Mouse (Mus musculus) right cerebral cortex, postnatal 4 days (tissue): ENCODE data around the gene Car14.
"Not testable (repeated sequence)": the region's sequence is repeated elsewhere in the genome, so short reads cannot be mapped to it uniquely, and the experiment has no call there.

Source experiments
- DNase-seq: peaks from one replicate; pipeline ENCODE4 v3.0.0-alpha.2; 2022

Car14 gene

DNA sequence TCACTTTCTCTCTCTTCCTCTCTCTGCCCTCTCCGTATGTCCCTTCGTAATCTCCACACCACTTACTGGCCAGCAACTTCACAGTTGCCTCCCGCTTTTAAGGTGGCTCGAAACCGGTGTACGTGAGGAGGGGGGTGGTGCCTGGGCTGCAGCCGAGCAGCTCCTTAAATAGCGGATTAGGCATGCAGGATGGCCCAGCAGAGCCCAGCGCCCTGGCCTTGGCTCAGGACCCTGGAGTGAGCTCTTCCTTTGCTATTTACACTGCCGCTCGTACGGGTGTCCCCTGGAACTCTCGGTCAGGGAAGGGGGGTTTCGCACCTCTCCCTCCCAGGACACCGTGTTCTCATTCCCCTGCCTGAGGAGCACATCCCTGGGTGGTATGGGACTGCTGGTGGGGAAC, at the start of gene Car14:
TSS of gene Car14 (minus strand) at position 124 of the 400 bp plus-strand sequence.
- no peak for DNase-seq

DNA sequence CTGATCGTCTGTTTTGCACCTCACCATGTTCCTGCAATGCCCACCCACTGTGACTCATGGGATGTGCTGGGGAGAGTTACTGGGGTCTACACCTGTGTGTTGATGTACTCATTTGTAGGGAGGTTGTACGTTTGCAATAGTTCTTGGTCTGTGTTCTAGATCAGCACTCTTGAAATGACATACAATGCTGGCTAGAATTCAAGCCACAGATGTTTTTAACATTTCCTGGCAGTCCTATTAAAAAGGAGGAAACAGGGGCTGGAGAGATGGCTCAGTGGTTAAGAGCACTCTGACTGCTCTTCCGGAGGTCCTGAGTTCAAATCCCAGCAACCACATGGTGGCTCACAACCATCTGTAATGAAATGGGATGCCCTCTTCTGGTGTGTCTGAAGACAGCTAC, 49.0 kb upstream of the Car14 start:
- DNase-seq: no peak

DNA sequence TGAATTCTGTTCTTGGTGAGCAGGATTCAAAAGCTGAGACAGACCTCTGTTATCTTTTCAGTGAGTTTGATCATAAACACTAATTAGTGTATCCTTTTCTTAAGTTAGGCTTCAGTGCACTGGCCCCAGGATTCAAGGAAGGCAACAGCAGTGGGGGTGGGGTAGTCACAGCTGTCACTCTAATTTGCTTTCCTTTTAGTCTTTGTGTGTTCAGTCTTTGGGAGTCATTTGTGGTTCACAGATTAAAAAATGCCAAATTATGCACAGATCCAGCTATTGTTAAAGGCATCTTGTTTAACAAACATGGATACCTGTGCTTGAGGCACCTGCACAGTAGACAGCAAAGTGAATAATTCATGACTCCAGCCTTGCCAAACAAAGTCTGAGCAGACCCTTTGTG, 48.5 kb upstream of the Car14 start:
- no peak for DNase-seq

- not testable (repeated sequence) for DNase-seq
Measured at GRCm38 (mm10) chr3:95951566-95951965, 47.1 kb upstream of the Car14 start.

GRCm38 (mm10) chr3:95950763-95951551, 46.5 kb upstream of the Car14 start:
- peak; percentile 87 for DNase-seq

DNA sequence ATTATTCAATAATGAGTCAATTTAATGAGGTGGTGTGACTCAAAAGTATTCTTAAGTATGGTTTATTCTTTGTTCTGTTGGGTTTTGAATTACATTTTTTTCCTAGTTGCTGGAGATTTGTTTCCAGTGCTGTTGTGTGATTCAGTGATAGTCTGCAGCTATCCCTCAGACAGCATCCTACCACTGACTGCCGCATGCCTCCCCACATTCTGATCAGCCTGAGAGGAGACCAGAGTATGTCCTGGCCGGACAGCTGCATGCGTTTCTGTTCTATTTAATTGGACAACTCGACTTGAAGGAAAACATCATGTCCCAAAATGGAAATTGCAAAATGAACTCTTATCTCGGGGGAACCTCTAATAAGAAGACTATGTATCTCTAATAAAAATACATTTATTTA, 43.8 kb upstream of the Car14 start:
- no peak for DNase-seq

GRCm38 (mm10) chr3:95945731-95946240, 41.3 kb upstream of the Car14 start:
- no peak for DNase-seq

DNA sequence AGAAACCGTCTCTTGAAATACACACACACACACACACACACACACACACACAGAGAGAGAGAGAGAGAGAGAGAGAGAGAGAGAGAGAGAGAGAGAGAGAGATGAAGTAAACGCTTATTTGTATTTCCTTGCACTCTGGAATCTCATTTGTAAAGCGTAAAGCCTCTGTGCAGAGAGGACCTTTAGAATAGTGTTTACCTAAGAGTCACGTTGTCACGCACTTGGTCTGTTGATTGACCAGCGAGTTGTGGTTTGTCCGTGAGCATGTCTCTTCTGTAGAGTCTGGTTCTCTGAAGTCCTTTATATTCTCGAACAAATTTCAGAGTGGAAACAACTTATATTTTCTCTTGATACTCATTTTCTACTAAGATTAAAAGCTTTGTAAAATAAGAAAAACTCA, 40.3 kb upstream of the Car14 start:
- DNase-seq: no peak

DNA sequence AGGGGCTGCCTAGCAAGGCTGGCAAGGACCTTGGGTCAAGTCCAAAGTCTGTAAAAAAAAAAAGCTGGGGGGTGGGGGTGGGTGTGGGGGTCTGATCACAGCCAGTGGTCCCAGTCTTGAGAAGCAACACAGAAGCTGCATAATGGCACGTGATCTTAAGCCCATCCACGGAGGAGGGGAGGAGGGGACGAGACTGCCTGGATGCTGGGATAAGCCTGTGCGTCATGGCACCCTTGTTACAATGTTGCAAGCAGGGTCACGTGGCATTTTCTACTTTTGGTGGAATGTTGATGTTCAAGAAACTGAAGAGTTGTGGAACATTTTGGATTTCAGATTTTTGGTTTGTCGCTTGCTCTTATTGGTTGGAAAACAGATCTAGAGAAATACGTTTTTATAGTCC, 38.7 kb upstream of the Car14 start:
- no peak for DNase-seq

- DNase-seq: no peak
Measured at GRCm38 (mm10) chr3:95942749-95943148, 38.3 kb upstream of the Car14 start.

- peak; percentile 11 for DNase-seq
Measured at GRCm38 (mm10) chr3:95938835-95939234, 34.3 kb upstream of the Car14 start.

DNA sequence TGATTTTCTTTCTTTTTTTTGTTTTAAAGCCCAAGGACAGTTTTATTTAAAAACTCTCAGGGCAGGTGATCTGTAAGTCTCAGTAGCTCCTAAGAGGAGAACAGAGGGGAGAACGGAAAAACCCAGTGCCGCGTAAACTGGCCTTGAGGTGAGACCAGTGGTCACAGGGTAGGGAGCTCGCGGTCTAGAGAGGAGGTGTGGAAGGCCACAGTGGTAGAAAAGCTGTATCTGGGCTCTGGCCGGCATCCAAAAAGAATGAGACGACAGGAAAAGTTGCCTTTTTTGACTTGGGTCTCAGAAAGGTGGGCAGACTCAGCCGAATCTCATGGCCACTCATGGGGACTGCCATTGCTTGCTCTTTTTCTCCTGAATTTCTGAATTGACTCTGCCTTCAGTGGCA, 33.7 kb upstream of the Car14 start:
- DNase-seq: no peak

DNA sequence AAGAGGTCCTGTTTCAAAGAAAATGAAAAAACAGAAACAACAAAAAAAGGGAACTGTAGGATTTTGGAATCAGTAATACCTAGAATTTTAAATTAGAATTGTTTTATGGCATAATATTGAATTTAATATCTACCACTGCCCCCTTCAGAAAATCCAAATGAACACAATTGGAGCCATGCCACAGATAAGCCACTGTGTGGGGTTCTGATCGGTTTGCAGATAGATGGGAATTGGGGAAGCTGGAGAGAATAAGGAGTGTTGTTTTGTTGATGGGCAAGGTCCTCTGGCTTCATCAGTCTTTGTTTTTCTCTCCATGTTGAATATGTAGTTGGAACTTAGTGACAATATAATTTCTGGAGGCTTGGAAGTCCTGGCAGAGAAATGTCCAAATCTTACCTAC, 30.0 kb upstream of the Car14 start:
- DNase-seq: no peak

GRCm38 (mm10) chr3:95933111-95933750, 28.7 kb upstream of the Car14 start:
- DNase-seq: no peak

GRCm38 (mm10) chr3:95932566-95932965, 28.1 kb upstream of the Car14 start:
- no peak for DNase-seq

- DNase-seq: no peak
Measured at GRCm38 (mm10) chr3:95932157-95932556, 27.7 kb upstream of the Car14 start.

- DNase-seq: no peak
Measured at GRCm38 (mm10) chr3:95931471-95931870, 27.0 kb upstream of the Car14 start.

- DNase-seq: no peak
Measured at GRCm38 (mm10) chr3:95930471-95930789, 25.9 kb upstream of the Car14 start.

- peak; percentile 31 for DNase-seq
Measured at GRCm38 (mm10) chr3:95929581-95930470, 25.3 kb upstream of the Car14 start.

GRCm38 (mm10) chr3:95928658-95929503, 24.4 kb upstream of the Car14 start, which contains the start of gene Anp32e:
TSS of gene Anp32e (plus strand) at chr3:95929246.
- DNase-seq: peak; percentile 91

DNA sequence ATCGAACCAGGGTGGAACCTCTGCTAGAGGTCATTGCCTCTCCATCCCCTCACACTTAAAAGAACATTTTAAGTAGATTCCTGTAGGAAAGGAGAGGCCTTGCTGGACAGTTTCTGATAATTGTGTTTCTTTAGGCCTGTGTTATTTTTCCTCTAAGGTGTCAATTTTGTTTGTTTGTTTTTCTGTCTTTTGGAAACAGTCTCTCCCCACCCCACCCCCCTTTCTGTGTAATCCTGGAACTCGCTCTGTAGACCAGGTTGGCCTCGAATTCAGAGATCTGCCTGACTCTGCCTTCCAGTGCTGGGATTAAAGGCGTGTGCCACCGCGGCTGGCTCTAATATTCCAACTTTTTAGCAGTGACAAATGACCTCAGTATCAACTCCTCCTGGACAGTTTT, 23.8 kb upstream of the Car14 start:
- no peak for DNase-seq

- no peak for DNase-seq
Measured at GRCm38 (mm10) chr3:95925087-95925486, 20.6 kb upstream of the Car14 start.
